Mouse (Mus musculus) mouse embryonic stem cell (cell line): Measurements from ENCODE around the gene A130010J15Rik.

ENCODE experiments used
- in situ Hi-C, 2 experiments: fragments of 300-500 bp; cut with MboI; formaldehyde crosslinking; loops; 1 replicate in 1 of 2; 3 replicates in 1 of 2; pipeline ENCODE4 v1.14.3; 2019 to 2020; ENCODE audit warnings: low sequenced_read_pairs in 2 of 2, low pct_unique_long_range_greater_than_20kb in 1 of 2, mixed read lengths in 1 of 2; ENCODE audit not compliant: unreplicated experiment in 1 of 2

A130010J15Rik gene

DNA sequence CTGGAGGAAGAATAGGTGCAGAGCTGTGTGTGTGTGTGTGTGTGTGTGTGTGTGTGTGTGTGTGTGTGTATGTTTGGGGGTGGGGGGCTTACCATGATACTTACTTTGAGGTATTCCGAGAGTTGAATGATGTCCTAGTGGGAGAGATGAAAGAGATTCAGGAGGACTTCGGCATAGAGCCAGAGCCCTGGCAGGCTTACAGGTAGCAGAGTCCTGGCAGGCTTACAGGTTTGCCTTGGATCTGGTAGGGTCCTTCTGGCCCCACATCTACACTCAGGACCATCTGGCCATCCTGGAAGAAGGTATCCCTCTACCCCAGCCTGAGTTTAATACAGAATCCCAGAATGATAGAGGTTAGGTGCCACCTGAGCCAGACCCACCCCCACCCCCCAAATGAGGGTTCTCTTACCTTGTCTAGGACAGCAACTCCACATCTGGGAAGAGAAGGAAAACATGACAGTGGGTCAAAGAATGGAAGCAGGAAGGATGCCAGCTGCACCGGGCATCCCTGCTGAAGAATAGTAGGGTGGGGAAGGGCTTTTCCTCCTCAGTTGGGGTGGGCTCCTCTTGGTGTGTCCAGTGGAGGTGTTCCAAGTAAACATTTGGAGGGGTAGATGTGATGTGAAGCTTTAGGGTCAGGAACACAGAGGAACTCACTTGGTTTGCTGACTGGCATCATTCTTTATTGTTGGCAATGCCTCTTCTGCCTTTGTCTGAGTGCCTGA, 26.7 kb downstream of the A130010J15Rik start:
- in situ Hi-C loops, result no loop called here

DNA sequence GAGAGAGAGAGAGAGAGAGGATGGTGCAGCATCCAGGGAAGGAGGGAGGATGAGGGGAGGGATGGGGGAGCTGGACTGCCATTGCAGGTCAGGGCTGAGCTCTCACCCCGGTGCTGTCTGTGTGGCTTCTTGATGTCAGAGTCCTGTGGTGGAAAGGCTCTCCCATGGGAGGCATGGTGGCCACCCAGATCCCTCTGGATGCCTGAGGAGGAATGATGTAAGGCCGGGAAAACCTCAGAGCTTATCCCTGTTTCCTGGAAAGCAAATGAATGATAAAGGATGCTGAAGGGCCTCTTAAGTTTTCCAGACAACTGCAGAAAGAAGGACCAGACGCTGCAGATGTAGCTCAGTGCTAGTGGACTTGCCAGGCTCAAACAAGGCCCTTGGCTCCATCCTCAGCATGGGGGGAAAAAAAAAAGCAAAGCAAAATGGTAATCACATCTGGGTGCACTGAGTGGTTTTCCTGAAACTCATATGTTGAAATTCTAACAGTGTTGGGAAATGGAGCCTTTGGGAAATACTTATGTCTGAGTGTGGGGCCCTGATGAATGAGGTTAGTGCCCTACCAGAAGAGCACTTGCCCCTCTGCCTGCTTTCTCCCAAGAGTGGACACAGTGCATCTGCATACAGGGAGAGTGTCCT, 27.4 kb downstream of the A130010J15Rik start:
- in situ Hi-C loops, result no loop called here

GRCm38 (mm10) chr1:193197494-193198205, 29.8 kb downstream of the A130010J15Rik start:
- in situ Hi-C loops, result no loop called here

GRCm38 (mm10) chr1:193198312-193198711, 30.5 kb downstream of the A130010J15Rik start:
- in situ Hi-C loops, result no loop called here

GRCm38 (mm10) chr1:193200640-193201382, 33.0 kb downstream of the A130010J15Rik start:
- in situ Hi-C loops, result no loop called here

DNA sequence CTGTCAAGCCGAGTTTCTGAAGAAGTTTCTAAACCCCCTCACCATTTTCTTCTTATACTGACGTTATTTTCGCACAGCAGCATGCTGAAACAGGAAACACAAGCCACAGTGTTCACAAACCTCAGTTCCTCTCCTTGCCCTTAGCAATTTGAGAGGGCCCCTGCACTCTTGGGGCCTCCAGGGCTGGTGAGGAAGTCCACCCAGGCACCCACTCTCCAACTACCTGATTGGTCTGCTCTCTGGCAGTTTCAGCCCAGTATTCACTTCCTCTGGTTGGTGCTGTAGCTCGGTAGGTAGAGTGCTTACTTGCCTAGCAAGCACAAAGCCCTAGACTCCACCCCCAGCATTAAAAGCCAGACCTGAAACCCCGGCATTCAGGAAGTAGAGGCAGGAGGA, 33.5 kb downstream of the A130010J15Rik start, which contains the start of gene Traf3ip3:
Gene Traf3ip3, minus strand, starts transcription at position 321 of the 396 bp plus-strand sequence.
- in situ Hi-C loops, result no loop called here

DNA sequence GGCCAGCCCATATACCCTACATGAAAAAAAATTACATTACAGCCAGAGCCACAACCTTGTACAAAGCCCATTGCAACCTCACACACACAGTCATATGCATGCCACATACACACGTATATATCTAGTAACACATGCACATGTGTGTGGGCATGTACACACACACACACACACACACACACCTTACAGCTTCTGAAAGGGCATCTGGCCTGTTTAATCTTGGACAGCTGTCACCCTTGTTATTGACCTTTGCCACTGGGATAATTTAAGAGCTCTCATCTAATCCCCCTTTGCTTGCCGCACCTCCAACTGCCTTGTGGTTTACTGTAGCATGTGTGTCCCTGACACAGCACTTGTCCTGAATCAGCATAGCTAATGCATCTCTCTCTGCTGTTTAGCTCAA, 36.0 kb downstream of the A130010J15Rik start:
- in situ Hi-C loops, result no loop called here

DNA sequence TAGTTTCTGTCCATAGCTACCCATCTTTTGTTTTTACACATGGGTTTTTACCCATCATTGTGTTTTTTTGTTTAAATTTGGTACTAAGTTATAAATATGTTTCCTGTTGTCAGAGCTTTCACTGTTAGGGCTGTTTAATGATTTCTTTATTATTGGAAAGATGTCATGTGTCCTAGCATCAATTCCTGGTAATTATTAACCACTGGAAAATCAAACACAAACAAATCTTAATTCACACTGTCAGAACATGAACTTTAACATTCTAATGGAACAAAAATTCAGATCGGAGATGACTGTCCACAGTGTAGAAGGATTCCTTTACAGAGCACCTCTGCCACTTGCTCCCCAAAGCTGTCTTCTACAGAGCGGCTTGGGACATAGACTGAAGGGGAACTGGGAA, 37.6 kb downstream of the A130010J15Rik start:
- in situ Hi-C loops, result no loop called here

DNA sequence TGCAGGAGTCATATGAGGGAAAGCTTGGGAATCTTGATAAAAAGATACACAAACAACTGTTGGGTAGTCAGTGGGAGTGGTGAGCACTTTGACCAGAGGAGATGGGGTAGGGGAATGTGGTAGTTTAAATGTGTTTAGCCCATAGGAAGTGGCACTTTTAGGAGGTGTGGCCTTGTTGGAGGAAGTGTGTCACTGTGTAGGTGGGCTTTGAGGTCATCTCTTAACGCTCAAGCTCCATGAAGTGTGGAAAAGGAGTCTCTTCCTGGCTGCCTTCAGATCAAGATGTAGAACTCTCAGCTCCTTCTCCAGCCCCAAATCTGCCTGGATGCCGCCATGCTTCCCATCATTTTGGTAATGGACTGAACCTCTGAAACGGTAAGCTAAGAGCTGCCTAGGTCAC, 39.7 kb downstream of the A130010J15Rik start, which contains the start of gene Lamb3:
Gene Lamb3, plus strand, starts transcription at position 197 of the 400 bp plus-strand sequence.
- in situ Hi-C loops, result no loop called here

DNA sequence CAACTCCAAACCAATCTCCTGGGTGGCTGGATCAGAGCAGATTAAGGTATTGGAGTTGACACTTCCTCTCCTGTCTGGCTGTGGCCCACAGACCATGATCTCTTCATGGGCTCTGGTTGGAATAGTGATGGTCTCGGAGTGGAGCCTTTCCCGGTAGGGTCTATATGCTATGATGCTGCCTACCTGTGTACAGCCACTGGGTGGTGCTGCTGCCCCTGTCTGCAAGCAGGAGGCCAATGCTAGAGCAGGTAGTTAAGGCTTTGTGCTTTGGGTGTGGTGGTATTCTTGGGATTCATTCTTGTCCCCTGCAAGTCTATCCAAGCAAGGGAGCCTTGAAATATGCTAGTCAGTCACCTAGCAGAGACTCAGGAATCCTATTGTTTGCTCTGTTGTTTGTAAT, 40.3 kb downstream of the A130010J15Rik start:
- in situ Hi-C loops, result no loop called here

DNA sequence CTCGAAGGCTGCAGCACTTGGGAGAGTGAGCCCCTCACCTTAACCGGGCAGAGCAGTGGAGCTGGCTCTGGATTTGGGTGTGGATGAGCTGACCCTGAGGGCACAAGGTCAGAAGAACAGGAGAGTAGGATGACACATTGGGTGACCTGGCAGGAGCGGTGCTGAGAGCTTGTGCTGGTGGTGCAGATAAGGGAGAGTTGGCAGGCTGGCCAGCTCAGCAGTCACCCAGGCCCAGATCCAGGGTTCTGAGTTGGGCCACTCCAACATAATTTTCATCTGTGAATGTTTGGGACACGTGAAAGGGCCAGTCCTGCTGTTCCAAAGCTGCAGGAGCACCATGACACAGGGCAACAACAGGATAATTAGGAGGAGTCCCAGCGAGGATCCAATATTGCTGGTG, 43.5 kb downstream of the A130010J15Rik start:
- in situ Hi-C loops, result no loop called here

- in situ Hi-C loops, result no loop called here
These were observed 46.2 kb downstream of the A130010J15Rik start for GRCm38 (mm10) chr1:193214053-193214452.

- in situ Hi-C loops, result no loop called here
These were observed 48.2 kb downstream of the A130010J15Rik start for GRCm38 (mm10) chr1:193216000-193216399.

- in situ Hi-C loops, result no loop called here
These were observed 52.6 kb downstream of the A130010J15Rik start for GRCm38 (mm10) chr1:193220408-193220807.

GRCm38 (mm10) chr1:193225531-193225930, 57.7 kb downstream of the A130010J15Rik start:
- in situ Hi-C loops, result no loop called here

DNA sequence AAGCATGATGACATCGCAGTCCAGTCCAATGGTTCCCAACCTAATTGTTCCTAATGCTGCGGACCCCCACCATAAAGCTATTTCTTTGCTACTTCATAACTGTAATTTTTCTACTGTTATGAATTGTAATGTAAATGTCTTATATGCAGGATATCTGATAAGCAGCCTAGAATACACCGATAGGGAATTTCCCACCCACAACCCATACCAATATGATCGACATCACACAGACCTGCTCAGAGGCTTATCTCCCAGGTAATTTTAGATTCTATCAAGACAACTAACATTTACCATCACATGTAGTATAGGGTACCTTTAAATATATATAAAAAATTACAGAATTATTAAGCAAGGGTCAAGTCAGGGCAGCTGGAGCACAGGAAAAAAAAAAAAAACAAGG, 58.3 kb downstream of the A130010J15Rik start:
- in situ Hi-C loops, result no loop called here

GRCm38 (mm10) chr1:193226724-193227522, 59.1 kb downstream of the A130010J15Rik start:
- in situ Hi-C loops, result no loop called here
